Mouse (Mus musculus) urinary bladder, postnatal 10 days (tissue): ENCODE results near the gene Wwtr1.

Experiments
- DNase-seq: peaks from one replicate; pipeline ENCODE4 v3.0.0; 2022; ENCODE audit warnings: low spot score

The Wwtr1 gene

GRCm38 (mm10) chr3:57575660-57576055 lies at the start of gene Wwtr1:
Gene Wwtr1 (minus strand): TSS chr3:57575910.
- DNase-seq = peak; percentile 67

GRCm38 (mm10) chr3:57619718-57620117 lies 44.0 kb upstream of the Wwtr1 start:
- DNase-seq = no peak

- DNase-seq = no peak
Measured at GRCm38 (mm10) chr3:57615652-57616051, 39.9 kb upstream of the Wwtr1 start.

- no peak for DNase-seq
Measured at GRCm38 (mm10) chr3:57612430-57612997, 36.8 kb upstream of the Wwtr1 start.

GRCm38 (mm10) chr3:57611776-57612175 lies 36.1 kb upstream of the Wwtr1 start:
- DNase-seq = no peak

GRCm38 (mm10) chr3:57604618-57605015 lies 28.9 kb upstream of the Wwtr1 start:
- no peak for DNase-seq

GRCm38 (mm10) chr3:57603891-57604617 lies 28.3 kb upstream of the Wwtr1 start:
- DNase-seq = no peak

GRCm38 (mm10) chr3:57602610-57603009 lies 26.9 kb upstream of the Wwtr1 start:
- DNase-seq = no peak

- no peak for DNase-seq
Measured at GRCm38 (mm10) chr3:57596566-57596965, 20.9 kb upstream of the Wwtr1 start.

- DNase-seq = no peak
Measured at GRCm38 (mm10) chr3:57595506-57595905, 19.8 kb upstream of the Wwtr1 start.

- DNase-seq = no peak
Measured at GRCm38 (mm10) chr3:57585967-57586366, 10.3 kb upstream of the Wwtr1 start.

GRCm38 (mm10) chr3:57583533-57583932 lies 7.8 kb upstream of the Wwtr1 start:
- no peak for DNase-seq

- DNase-seq = no peak
Measured at GRCm38 (mm10) chr3:57580426-57581195, 4.9 kb upstream of the Wwtr1 start.

- peak; percentile 45 for DNase-seq
Measured at GRCm38 (mm10) chr3:57576056-57576824, 530 bp upstream of the Wwtr1 start.

- no peak for DNase-seq
Measured at GRCm38 (mm10) chr3:57574885-57575659, 638 bp downstream of the Wwtr1 start.

GRCm38 (mm10) chr3:57573898-57574570 lies 1.7 kb downstream of the Wwtr1 start:
- DNase-seq = no peak

GRCm38 (mm10) chr3:57572331-57572975 lies 3.3 kb downstream of the Wwtr1 start:
- no peak for DNase-seq

- DNase-seq = no peak
Measured at GRCm38 (mm10) chr3:57566655-57567054, 9.1 kb downstream of the Wwtr1 start.

GRCm38 (mm10) chr3:57563627-57564026 lies 12.1 kb downstream of the Wwtr1 start:
- no peak for DNase-seq

- DNase-seq = no peak
Measured at GRCm38 (mm10) chr3:57562996-57563506, 12.7 kb downstream of the Wwtr1 start.
